Mouse (Mus musculus) heart, adult 2 months (tissue): ENCODE results near the gene Supt5.

Source experiments
- CTCF ChIP-seq: fragments of 200-600 bp; IDR thresholded peaks from 2 replicates; pipeline ENCODE4 v1.8.1; 2022; ENCODE audit warnings: antibody characterized with exemption, mild to moderate bottlenecking, moderate library complexity
- EP300 ChIP-seq: fragments of 200-500 bp; IDR thresholded peaks from 2 replicates; pipeline ENCODE4 v1.6.1; 2011; ENCODE audit warnings: low read depth, low read length, control low read depth; ENCODE audit not compliant: insufficient read depth
- POLR2A ChIP-seq: fragments of 200-500 bp; IDR thresholded peaks from 2 replicates; pipeline ENCODE4 v1.6.1; 2011; ENCODE audit warnings: mild to moderate bottlenecking, low read depth, low read length, control low read depth; ENCODE audit not compliant: insufficient read depth

DNA sequence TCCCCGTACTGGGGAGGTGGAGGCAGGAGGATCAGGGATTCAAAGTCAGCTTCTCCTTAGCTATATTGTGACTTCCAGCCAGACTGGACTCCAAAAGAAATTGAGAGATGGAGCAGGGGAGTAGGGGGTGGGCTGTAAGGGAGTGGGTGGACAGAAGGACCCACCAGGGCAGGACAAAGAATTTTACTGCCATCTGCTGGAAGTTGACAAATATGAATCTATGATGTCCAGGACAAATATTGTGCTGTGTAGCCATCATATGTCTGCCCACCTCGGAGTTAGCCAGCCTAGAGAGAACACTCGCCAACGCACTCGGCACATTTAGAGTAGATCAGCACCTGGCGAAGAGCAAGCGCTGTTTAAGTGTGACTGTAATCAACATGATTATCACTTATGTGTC lies 10.1 kb upstream of the Supt5 start:
- TF ChIP-seq CTCF (peak; percentile 42), EP300 (no peak), POLR2A (no peak)
